Mouse (Mus musculus): ENCODE measurements around the gene Wrnip1.

Gene Wrnip1

GRCm38 (mm10) chr13:32850668-32851404, 49.0 kb downstream of the Wrnip1 start, which contains the start of gene Serpinb1a:
Serpinb1a (minus strand) TSS chr13:32851185.
- in situ Hi-C loops (cut with MboI; ENCODE audit: low sequenced_read_pairs) = loop anchor here (25.0 kb wide), 1 partner anchor 1036 kb away; no protein-coding TSS in a partner anchor

- in situ Hi-C loops (cut with MboI; ENCODE audit: low sequenced_read_pairs) = loop anchor here (25.0 kb wide), 1 partner anchor 1035 kb away; no protein-coding TSS in a partner anchor
These were observed 50.1 kb downstream of the Wrnip1 start for GRCm38 (mm10) chr13:32851967-32852366.

- in situ Hi-C loops (cut with MboI; ENCODE audit: low sequenced_read_pairs) = loop anchor here (25.0 kb wide), 1 partner anchor 1035 kb away; no protein-coding TSS in a partner anchor
These were observed 50.7 kb downstream of the Wrnip1 start for GRCm38 (mm10) chr13:32852539-32852938.

DNA sequence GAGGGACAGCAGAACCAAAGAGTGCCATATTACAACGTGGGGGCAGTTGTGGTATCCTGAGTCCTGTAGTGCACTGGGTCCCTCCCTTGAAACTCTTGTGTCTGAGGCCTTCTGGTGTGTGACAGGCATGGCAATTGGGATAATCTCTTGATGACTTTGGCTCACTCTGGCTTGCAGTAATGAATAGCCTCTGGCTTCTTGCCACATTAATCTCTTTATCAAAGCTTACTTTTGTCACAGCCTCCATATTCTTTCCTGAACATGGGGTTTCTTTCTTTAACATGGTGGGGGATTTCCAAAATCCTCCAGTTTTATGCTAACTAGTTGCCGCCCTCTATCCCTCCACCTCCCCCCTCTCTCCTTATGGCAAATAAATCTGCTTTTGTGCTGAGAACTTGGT, 51.2 kb downstream of the Wrnip1 start:
- in situ Hi-C loops (cut with MboI; ENCODE audit: low sequenced_read_pairs) = loop anchor here (25.0 kb wide), 1 partner anchor 1034 kb away; no protein-coding TSS in a partner anchor

DNA sequence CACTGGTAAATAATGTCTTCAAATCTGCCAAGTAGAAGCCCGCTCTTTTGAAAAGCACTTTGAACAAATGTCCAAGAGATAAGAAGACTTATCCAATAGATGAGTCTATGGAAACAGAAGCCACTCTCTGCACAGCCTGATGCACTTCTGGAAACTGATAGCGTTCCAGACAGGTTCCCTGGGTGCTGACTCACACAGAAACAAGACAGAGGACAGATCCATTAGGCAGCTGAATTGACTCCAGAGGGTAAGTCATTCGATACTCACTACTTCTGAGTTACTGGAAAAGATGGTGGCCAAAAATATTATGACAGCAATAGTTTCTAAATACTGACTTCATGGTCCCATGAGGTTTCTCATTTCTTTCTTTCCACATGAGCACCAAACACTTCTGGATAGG, 59.0 kb downstream of the Wrnip1 start:
- in situ Hi-C loops (cut with MboI; ENCODE audit: low sequenced_read_pairs) = loop anchor here (25.0 kb wide), 1 partner anchor 1026 kb away; no protein-coding TSS in a partner anchor

DNA sequence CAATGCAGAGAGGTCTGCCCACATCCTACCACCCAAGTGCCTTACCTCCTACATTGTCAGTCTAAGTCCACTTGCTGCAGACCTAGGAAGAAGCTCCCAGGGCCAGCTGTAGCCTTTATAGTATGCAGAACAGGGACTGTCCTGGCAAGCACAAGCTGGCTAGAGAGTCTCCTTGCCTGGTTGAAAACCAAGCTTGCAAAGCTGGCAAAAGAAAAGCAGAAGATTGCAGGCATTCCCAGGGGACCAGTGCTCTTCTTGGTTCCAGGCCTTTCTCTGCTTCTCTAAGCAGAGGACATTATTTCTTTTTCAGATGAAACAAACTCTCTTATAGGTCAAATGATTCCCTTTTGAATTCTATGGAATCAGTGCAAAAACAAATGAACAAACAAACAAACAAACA, 61.6 kb downstream of the Wrnip1 start:
- in situ Hi-C loops (cut with MboI; ENCODE audit: low sequenced_read_pairs) = loop anchor here (25.0 kb wide), 1 partner anchor 1024 kb away; no protein-coding TSS in a partner anchor

GRCm38 (mm10) chr13:32864529-32864928, 62.7 kb downstream of the Wrnip1 start:
- in situ Hi-C loops (cut with MboI; ENCODE audit: low sequenced_read_pairs) = loop anchor here (25.0 kb wide), 1 partner anchor 1023 kb away; no protein-coding TSS in a partner anchor

GRCm38 (mm10) chr13:32865591-32865990, 63.8 kb downstream of the Wrnip1 start:
- in situ Hi-C loops (cut with MboI; ENCODE audit: low sequenced_read_pairs) = loop anchor here (25.0 kb wide), 1 partner anchor 1022 kb away; no protein-coding TSS in a partner anchor

DNA sequence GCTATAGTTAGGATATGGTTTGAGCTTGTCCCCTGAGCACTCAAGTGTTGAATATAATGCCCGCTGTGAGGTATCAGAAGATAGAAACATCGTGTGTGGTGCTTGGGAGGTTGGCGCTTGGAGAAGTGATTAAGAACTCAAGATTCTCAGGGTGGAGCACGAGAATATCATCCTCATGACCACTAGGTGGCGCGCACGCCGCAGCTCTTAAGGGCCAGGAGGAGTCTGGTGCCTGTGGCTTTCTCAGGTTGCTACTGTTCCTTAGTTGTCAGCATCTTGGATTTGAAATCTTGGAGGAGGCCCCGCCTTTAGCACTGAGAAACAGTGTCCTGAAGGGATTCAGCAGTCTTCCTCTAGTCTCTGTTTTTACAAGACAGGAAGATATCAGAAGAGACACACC, 64.6 kb downstream of the Wrnip1 start:
- in situ Hi-C loops (cut with MboI; ENCODE audit: low sequenced_read_pairs) = loop anchor here (25.0 kb wide), 1 partner anchor 1021 kb away; no protein-coding TSS in a partner anchor

DNA sequence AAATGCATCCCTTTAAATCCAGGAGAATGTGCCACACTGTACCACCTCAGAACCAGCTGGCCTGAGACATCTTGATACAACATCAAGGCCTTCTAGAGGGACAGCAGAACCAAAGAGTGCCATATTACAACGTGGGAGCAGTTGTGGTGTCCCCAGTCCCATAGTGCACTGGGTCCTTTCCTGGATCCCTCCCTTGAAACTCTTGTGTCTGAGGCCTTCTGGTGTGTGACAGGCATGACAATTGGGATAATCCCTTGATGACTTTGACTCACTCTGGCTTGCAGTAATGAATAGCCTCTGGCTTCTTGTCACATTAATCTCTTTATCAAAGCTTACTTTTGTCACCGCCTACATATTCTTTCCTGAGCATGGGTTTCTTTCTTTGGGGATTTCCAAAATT, 65.2 kb downstream of the Wrnip1 start:
- in situ Hi-C loops (cut with MboI; ENCODE audit: low sequenced_read_pairs) = loop anchor here (25.0 kb wide), 1 partner anchor 1020 kb away; no protein-coding TSS in a partner anchor

GRCm38 (mm10) chr13:32868233-32868632, 66.4 kb downstream of the Wrnip1 start:
- in situ Hi-C loops (cut with MboI; ENCODE audit: low sequenced_read_pairs) = loop anchor here (25.0 kb wide), 1 partner anchor 1019 kb away; no protein-coding TSS in a partner anchor

GRCm38 (mm10) chr13:32868843-32869242, 67.0 kb downstream of the Wrnip1 start:
- in situ Hi-C loops (cut with MboI; ENCODE audit: low sequenced_read_pairs) = loop anchor here (25.0 kb wide), 1 partner anchor 1018 kb away; no protein-coding TSS in a partner anchor
